Mouse (Mus musculus) liver, embryonic 14.5 days (tissue): ENCODE data around the gene Zfp612.

Experiments used
- CTCF ChIP-seq: IDR thresholded peaks from 2 replicates; pipeline ENCODE4 v1.5.1; 2016; ENCODE audit warnings: antibody characterized with exemption, low read depth, control low read depth
- EP300 ChIP-seq: IDR thresholded peaks from 2 replicates; pipeline ENCODE4 v1.6.1; 2016; ENCODE audit warnings: antibody characterized with exemption, low read depth

DNA sequence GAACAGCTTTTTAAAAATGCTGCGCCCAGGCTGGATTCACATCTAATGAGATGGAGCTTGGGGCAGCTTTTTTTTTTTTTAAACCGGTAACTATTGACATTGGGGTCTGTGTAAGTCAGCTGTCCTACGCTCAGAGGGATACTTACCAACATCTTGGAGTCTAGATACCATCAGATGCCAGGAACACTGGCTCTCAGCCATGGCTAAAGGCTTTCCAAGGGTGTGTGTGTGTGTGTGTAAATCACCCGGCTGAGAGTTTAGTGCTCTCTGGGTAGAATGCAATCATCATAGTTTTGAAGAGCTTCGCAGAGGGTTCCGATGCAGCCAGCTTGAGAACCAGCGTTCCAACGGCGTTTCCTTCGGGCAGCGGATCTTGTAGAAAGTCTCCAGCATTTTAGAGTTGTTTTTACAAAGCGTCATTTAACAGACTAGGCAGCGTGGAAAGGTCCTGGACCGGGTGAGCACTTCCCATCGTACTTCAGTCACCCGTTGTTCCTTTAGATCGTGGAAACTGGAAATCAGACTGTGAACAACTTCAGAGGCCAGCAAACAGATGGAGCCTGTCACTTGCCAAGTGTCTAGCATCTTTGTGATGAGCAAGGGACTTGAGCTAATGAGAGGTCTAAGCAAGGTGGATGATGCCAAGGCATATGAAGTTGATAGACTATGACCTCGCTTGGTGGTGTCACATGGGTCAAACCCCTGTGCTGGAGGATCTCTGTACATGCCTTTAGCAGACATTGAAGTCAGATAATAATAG, 14.8 kb upstream of the Zfp612 start:
- TF ChIP-seq EP300 (no peak), CTCF (no peak)
